Mouse (Mus musculus): ENCODE data around the gene Rorb.

The Rorb gene

GRCm38 (mm10) chr19:19110793-19111427 is at the start of gene Rorb:
Gene Rorb, minus strand, starts transcription at chr19:19111196.
- peak; percentile 81 for DNase-seq (ENCODE audit: low read depth, low spot score)

GRCm38 (mm10) chr19:19148847-19149246 is 37.9 kb upstream of the Rorb start:
- DNase-seq (ENCODE audit: low read depth, low spot score), result no peak

GRCm38 (mm10) chr19:19144447-19144846 is 33.5 kb upstream of the Rorb start:
- no peak for DNase-seq (ENCODE audit: low read depth, low spot score)

GRCm38 (mm10) chr19:19136856-19137255 is 25.9 kb upstream of the Rorb start:
- no peak for DNase-seq (ENCODE audit: low read depth, low spot score)

- DNase-seq (ENCODE audit: low read depth, low spot score), result no peak
Observed at GRCm38 (mm10) chr19:19135838-19136237, 24.8 kb upstream of the Rorb start.

GRCm38 (mm10) chr19:19122324-19122723 is 11.3 kb upstream of the Rorb start:
- DNase-seq (ENCODE audit: low read depth, low spot score), result no peak

- DNase-seq (ENCODE audit: low read depth, low spot score), result no peak
Observed at GRCm38 (mm10) chr19:19112180-19112579, 1.2 kb upstream of the Rorb start.

- no peak for DNase-seq (ENCODE audit: low read depth, low spot score)
Observed at GRCm38 (mm10) chr19:19111428-19112170, 603 bp upstream of the Rorb start.

- DNase-seq (ENCODE audit: low read depth, low spot score), result peak; percentile 39
Observed at GRCm38 (mm10) chr19:19110011-19110768, 806 bp downstream of the Rorb start.

- DNase-seq (ENCODE audit: low read depth, low spot score), result no peak
Observed at GRCm38 (mm10) chr19:19108596-19109381, 2.2 kb downstream of the Rorb start.

GRCm38 (mm10) chr19:19104581-19104980 is 6.4 kb downstream of the Rorb start:
- no peak for DNase-seq (ENCODE audit: low read depth, low spot score)

GRCm38 (mm10) chr19:19097149-19097548 is 13.8 kb downstream of the Rorb start:
- DNase-seq (ENCODE audit: low read depth, low spot score), result no peak

- DNase-seq (ENCODE audit: low read depth, low spot score), result no peak
Observed at GRCm38 (mm10) chr19:19089427-19089826, 21.6 kb downstream of the Rorb start.

- DNase-seq (ENCODE audit: low read depth, low spot score), result no peak
Observed at GRCm38 (mm10) chr19:19077880-19078279, 33.1 kb downstream of the Rorb start.

GRCm38 (mm10) chr19:19074756-19075155 is 36.2 kb downstream of the Rorb start:
- no peak for DNase-seq (ENCODE audit: low read depth, low spot score)

- DNase-seq (ENCODE audit: low read depth, low spot score), result no peak
Observed at GRCm38 (mm10) chr19:19058710-19059398, 52.1 kb downstream of the Rorb start.

- DNase-seq (ENCODE audit: low read depth, low spot score), result no peak
Observed at GRCm38 (mm10) chr19:19058201-19058600, 52.8 kb downstream of the Rorb start.

GRCm38 (mm10) chr19:19043138-19043537 is 67.9 kb downstream of the Rorb start:
- DNase-seq (ENCODE audit: low read depth, low spot score), result no peak

GRCm38 (mm10) chr19:19040800-19041199 is 70.2 kb downstream of the Rorb start:
- peak; percentile 11 for DNase-seq (ENCODE audit: low read depth, low spot score)

- no peak for DNase-seq (ENCODE audit: low read depth, low spot score)
Observed at GRCm38 (mm10) chr19:19034482-19035315, 76.3 kb downstream of the Rorb start.

All from forelimb bud, embryonic 11.5 days (tissue).